In the genomic region with DNA sequence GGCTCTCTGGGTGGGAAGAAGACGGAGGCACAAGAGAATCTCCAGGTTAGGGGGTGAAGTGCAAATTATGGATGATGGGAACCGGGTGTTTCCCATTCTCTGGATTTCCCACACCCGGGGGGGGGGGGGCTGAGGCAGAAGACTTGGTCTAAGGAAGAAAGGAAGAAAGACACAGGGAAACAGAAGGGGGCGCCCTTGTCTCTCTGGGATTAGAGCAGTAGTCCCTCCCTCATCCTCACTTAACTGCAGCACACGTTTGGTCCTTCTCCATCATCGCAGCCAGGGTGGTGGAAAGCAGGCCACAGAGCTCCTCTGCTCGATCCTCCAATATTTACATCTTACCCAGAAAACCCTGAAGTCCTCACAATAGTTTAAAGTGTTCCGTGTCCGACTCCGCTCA, we compare ENCODE assay signal across 10 mouse cellular contexts. TPM values are rescaled to one million over a fixed set of nuclear protein-coding genes. Genes with fewer than 3 reads are reported as not detected.
DNase-seq lines count a peak whose midpoint lies in the region; ATAC-seq and TF ChIP-seq lines count a peak whose summit lies in the region.
"Had no signal": no experiment of that assay in that cellular context is flagged by ENCODE, and none has a peak within 500 bp of the region (broad histone marks: within the 10 kb centered on the region; RNA-seq: fewer than 3 reads in every experiment).

No protein-coding gene starts in this region.

- no peaks in the 10 kb centered on the region for H3K27me3 ChIP-seq in thymus, adult 2 months (ENCODE audit: control insufficient read depth, insufficient read depth, low read length)
- H3K27me3 ChIP-seq in cerebellum, adult 2 months (ENCODE audit: control insufficient read depth, insufficient read depth, low read length), result no peaks in the 10 kb centered on the region
- no peaks in the 10 kb centered on the region for H3K27me3 ChIP-seq in kidney, embryonic 15.5 days
- peaks cover 11% of the 10 kb centered on the region for H3K27me3 ChIP-seq in liver, adult 2 months (ENCODE audit: control insufficient read depth, insufficient read depth, low read length)

- no peak overlapping the region for H3K4me2 ChIP-seq in kidney, embryonic 15.5 days
- H3K4me2 ChIP-seq: neural tube, embryonic 13.5 days had no signal

- 0 out of 2 replicates have a peak, but pooled peaks have one; percentile 58 for ATAC-seq in kidney, embryonic 15.5 days (replicated peaks; ENCODE audit: low FRiP score)

- no peaks in the 10 kb centered on the region for H3K4me1 ChIP-seq in thymus, adult 2 months (replicated peaks; ENCODE audit: control insufficient read depth, insufficient read depth, low read length)
- peaks cover 18% of the 10 kb centered on the region for H3K4me1 ChIP-seq in cerebellum, adult 2 months (ENCODE audit: control insufficient read depth, insufficient read depth, low read length)
- no peaks in the 10 kb centered on the region for H3K4me1 ChIP-seq in kidney, embryonic 15.5 days
- no peaks in the 10 kb centered on the region for H3K4me1 ChIP-seq in liver, adult 2 months (ENCODE audit: control insufficient read depth, insufficient read depth, low read length)
- H3K4me1 ChIP-seq: neural tube, embryonic 13.5 days had no signal

- peak; percentile 50 for DNase-seq in thymus, adult 2 months
- no peak for DNase-seq in thymus, adult 18-20 months
- DNase-seq in cerebellum, adult 2 months, result peak; percentile 17 to 21
- DNase-seq in frontal cortex, postnatal 25 days (ENCODE audit: low spot score in 2 of 2), result peak; percentile 45 to 60
- DNase-seq in liver, adult 2 months (ENCODE audit: extremely low read depth, low read depth, low spot score), result peak; percentile 17
- peak; percentile 11 for DNase-seq in retina, adult 2 months (ENCODE audit: low read depth, low spot score)
- DNase-seq in urinary bladder, adult 2 months (ENCODE audit: low spot score), result peak; percentile 30

- no peak overlapping the region for H3K9ac ChIP-seq in kidney, embryonic 15.5 days
- H3K9ac ChIP-seq in liver, adult 2 months (ENCODE audit: low read depth, low read length), result no peak overlapping the region
- H3K9ac ChIP-seq: neural tube, embryonic 13.5 days had no signal

- no peak overlapping the region for H3K4me3 ChIP-seq in thymus, adult 2 months (ENCODE audit: control insufficient read depth, insufficient read depth, low read length)
- H3K4me3 ChIP-seq in cerebellum, adult 2 months (replicated peaks; ENCODE audit: insufficient read depth, low read depth, low read length), result no peak overlapping the region
- H3K4me3 ChIP-seq in kidney, embryonic 15.5 days (replicated peaks), result no peak overlapping the region
- H3K4me3 ChIP-seq in liver, adult 2 months (ENCODE audit: insufficient read depth, low read depth, low read length), result no peak overlapping the region
- H3K4me3 ChIP-seq: erythroblast, embryonic 14.5 days; neural tube, embryonic 13.5 days had no signal

- H3K9me3 ChIP-seq in kidney, embryonic 15.5 days (replicated peaks), result no peaks in the 10 kb centered on the region
- H3K9me3 ChIP-seq: neural tube, embryonic 13.5 days had no signal

- H3K27ac ChIP-seq in thymus, adult 2 months (ENCODE audit: control insufficient read depth, insufficient read depth, low read length), result no peak overlapping the region
- no peak overlapping the region for H3K27ac ChIP-seq in cerebellum, adult 2 months (ENCODE audit: insufficient read depth, low read length)
- no peak overlapping the region for H3K27ac ChIP-seq in kidney, embryonic 15.5 days
- no peak overlapping the region for H3K27ac ChIP-seq in liver, adult 2 months (replicated peaks; ENCODE audit: insufficient read depth, low read depth, low read length)
- H3K27ac ChIP-seq: neural tube, embryonic 13.5 days had no signal

- TF ChIP-seq POLR2A in thymus, adult 2 months (IDR thresholded peaks at IDR 0.05; ENCODE audit: control insufficient read depth, extremely low read depth, insufficient read depth, low read length, poor library complexity), result no peak
- no peak for TF ChIP-seq POLR2A in cerebellum, adult 2 months (IDR thresholded peaks at IDR 0.05; ENCODE audit: borderline replicate concordance, insufficient read depth, low read length)
- TF ChIP-seq POLR2A in liver, adult 2 months (IDR thresholded peaks at IDR 0.05; ENCODE audit: extremely low read depth, insufficient read depth, low read length), result no peak

- H3K36me3 ChIP-seq in thymus, adult 2 months (ENCODE audit: control insufficient read depth, insufficient read depth, low read length), result no peaks in the 10 kb centered on the region
- no peaks in the 10 kb centered on the region for H3K36me3 ChIP-seq in kidney, embryonic 15.5 days
- no peaks in the 10 kb centered on the region for H3K36me3 ChIP-seq in liver, adult 2 months (ENCODE audit: control insufficient read depth, insufficient read depth, low read length)
- H3K36me3 ChIP-seq: neural tube, embryonic 13.5 days had no signal

- 44% methylated on average over 10 of the region's 10 CpGs for WGBS in thymus, adult 2 months
- WGBS in cerebellum, adult 2 months, result 50% methylated on average over 10 of the region's 10 CpGs
- 49% methylated on average over 10 of the region's 10 CpGs for WGBS in kidney, embryonic 15.5 days
- 39% methylated on average over 10 of the region's 10 CpGs for WGBS in liver, adult 2 months

- H3K79me2 ChIP-seq in liver, adult 2 months (ENCODE audit: control insufficient read depth, insufficient read depth, low read length), result no peaks in the 10 kb centered on the region

- no peak for TF ChIP-seq CTCF in thymus, adult 2 months (IDR thresholded peaks at IDR 0.05; ENCODE audit: borderline replicate concordance, control insufficient read depth, extremely low read depth, insufficient read depth, low read length, poor library complexity)
- peak; percentile 24; the same call in 1 of the 2 replicates for TF ChIP-seq CTCF in cerebellum, adult 2 months (IDR thresholded peaks at IDR 0.05; ENCODE audit: borderline replicate concordance, insufficient read depth, low read depth, low read length)
- peak; percentile 45 for TF ChIP-seq CTCF in liver, adult 2 months (IDR thresholded peaks at IDR 0.05; ENCODE audit: low read depth, low read length)

RNA-seq across cellular contexts. Expression of a gene that starts 46.8 kb away (rescaled TPM):
- polyA plus RNA-seq in thymus, adult 2 months (2012; rRNA removed), result 35.5 and 43.3 TPM in 2 replicates
- 90.0 and 90.4 TPM in 2 replicates for polyA plus RNA-seq in cerebellum, adult 2 months (2012; rRNA removed)
- polyA plus RNA-seq in kidney, embryonic 15.5 days (2015; fragmentation: Nextera tagmentation; extraction: Ambion mirVana), result 123 and 131 TPM in 2 replicates
- 54.5 and 66.2 TPM in 2 replicates for total RNA-seq in liver, adult 2 months (2014; rRNA removed)
- polyA plus RNA-seq in liver, adult 2 months (2012; rRNA removed), result 31.0 and 33.8 TPM in 2 replicates
- 96.4 and 113 TPM in 2 replicates for polyA plus RNA-seq in urinary bladder, adult 2 months (2012; rRNA removed)

Comparison
In these comparisons a context has a peak if more than half of its experiments do, and no peak if none do; other contexts are left out.
1. DNase-seq: peak in thymus, adult 2 months (single experiment), cerebellum, adult 2 months (2 of 2), frontal cortex, postnatal 25 days (2 of 2), liver, adult 2 months (single experiment), retina, adult 2 months (single experiment) and urinary bladder, adult 2 months (single experiment); none in thymus, adult 18-20 months (0 of 2).